Mouse (Mus musculus): ENCODE data around the gene Eif5b. TPM values are rescaled to one million over a fixed set of nuclear protein-coding genes. Genes with fewer than 3 reads are reported as not detected.
"Not testable (repeated sequence)": the region's sequence is repeated elsewhere in the genome, so short reads cannot be mapped to it uniquely, and the experiment has no call there.

Gene Eif5b
- total RNA-seq, 4 experiments from 2014 or later = 35.1 to 42.4 (median 41.3) TPM

DNA sequence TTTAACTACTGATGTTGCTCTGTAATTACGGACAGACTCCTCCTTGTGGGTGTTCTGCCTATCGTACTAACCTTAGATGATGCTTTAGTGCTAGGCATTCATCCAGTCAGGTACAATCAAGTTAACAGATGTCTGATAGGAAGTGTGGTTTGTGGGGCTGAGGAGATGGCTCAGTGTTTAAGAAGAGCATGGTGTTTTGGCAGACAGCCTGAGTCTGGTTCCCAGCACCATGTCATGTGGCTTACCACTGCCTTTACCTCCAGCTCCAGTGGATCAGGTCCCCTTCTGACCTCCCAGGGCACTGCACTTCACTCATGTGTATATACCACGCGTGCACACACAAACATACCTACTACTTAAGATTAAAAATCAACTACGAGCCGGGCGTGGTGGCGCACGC, 4.1 kb downstream of the Eif5b start:
- no peak for DNase-seq (ENCODE audit: low spot score in 2 of 2)

GRCm38 (mm10) chr1:38003046-38003445, 5.2 kb downstream of the Eif5b start:
- DNase-seq (ENCODE audit: low spot score in 2 of 2) = no peak

GRCm38 (mm10) chr1:38006741-38007140, 8.9 kb downstream of the Eif5b start:
- no peak for DNase-seq (ENCODE audit: low spot score in 2 of 2)

DNA sequence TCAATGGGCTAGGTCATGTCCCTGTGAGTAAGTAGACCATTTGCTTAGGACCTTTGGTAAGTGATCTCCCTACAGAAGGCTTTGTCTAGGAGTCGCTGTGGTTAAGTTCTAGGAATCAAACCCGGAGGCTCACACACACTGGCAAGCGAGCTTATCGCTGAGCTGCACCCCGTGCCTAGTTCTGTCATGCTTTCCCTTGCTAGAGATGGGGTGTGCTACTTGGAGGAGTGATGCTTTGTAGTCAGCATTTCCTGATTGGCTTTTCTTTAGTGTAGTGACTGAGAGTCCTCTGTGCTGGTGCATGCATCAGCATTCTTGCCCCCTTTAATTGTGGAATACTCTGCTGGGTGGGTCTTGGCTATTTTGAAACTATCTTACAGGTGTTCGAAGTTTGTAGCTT, 13.8 kb downstream of the Eif5b start:
- no peak for DNase-seq (ENCODE audit: low spot score in 2 of 2)

GRCm38 (mm10) chr1:38012104-38012503, 14.3 kb downstream of the Eif5b start:
- DNase-seq (ENCODE audit: low spot score in 2 of 2) = no peak

DNA sequence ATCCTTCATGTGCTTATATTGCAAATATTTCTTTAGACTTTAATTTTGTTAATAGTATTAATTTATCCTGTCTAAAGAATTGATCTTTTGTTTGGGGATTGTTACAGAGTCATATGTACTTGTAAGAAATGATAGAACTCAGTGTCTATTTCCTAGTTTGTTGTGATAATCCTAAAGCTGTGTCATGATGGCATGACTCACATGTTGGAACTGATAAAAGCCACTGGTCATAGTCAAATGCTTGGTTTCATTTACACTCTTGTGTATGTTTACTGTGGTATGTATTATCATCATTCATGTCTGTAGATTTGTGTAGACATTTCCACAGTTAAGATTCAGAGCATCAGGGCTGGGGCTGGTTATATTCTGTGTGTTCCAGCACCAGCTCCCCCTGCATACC, 14.7 kb downstream of the Eif5b start:
- no peak for DNase-seq (ENCODE audit: low spot score in 2 of 2)

DNA sequence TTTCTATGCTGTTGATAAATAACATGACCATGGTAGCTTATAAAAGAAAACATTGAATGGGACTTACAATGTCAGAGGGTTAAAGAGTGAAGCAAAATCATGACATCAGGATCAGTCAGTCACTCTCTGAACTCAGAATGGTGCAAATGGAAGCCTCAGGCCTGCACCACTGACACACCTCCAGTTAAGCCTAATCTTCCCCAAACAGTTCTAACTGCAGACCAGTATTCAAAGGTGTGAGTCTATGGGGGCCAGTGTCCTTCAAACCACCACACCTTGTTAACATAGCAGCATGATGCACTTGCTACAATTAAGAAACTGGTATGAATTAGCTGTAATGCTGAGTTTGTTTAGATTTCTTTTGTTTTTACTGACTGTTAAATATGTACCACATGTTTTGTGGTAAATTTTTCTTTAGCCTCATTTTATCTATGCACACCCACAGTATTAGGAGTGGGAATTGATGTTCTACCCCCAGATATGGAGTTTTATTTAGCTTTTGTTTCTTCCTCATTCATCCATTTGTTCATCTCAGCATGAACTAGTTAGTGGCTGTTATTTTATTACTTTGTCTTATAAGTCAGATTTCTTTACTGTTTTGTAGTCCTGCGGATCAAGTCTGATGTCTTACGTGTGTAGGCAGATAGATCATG, 16.9 kb downstream of the Eif5b start:
- no peak for DNase-seq (ENCODE audit: low spot score in 2 of 2)

- no peak for DNase-seq (ENCODE audit: low spot score in 2 of 2)
Observed at GRCm38 (mm10) chr1:38027301-38027700, 29.5 kb downstream of the Eif5b start.

DNA sequence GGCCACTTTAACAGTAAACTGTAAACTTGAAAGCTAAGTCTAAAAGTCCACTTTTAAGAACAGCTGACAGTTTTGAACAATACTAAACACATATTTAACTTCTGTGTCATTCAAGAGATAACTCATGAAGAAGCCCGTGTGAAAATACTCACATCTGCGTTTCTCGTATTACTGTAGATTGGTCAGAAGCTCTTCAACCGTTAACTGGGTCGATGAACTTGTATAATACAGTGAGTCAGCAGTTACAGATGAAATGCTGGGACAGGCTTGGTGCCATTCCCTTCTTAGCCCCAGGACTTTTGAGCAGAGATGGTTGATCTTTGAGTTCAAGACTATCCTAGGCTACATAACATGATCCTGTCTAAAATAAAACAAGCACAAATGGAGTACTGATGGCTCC, 33.6 kb downstream of the Eif5b start:
- no peak for DNase-seq (ENCODE audit: low spot score in 2 of 2)

GRCm38 (mm10) chr1:38035521-38035920, 37.7 kb downstream of the Eif5b start:
- no peak for DNase-seq (ENCODE audit: low spot score in 2 of 2)

DNA sequence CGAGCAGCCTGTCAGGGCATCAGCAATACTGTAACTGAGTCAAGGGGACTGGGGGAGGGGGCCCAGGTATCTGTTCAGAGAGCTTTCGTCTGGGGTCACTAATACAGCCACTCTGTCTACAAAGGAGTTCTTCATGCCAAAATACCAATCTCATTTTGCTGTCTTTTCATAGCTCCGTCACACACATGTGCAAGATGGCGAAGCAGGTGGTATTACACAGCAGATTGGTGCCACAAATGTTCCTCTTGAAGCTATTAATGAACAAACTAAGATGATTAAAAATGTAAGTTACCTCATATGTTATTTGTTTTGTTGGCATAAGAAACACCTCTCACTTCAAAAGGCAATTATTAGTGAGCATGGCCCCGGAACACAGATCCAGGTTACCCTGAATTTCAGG, 39.6 kb downstream of the Eif5b start:
- DNase-seq (ENCODE audit: low spot score in 2 of 2) = peak; percentile 39 to 56

DNA sequence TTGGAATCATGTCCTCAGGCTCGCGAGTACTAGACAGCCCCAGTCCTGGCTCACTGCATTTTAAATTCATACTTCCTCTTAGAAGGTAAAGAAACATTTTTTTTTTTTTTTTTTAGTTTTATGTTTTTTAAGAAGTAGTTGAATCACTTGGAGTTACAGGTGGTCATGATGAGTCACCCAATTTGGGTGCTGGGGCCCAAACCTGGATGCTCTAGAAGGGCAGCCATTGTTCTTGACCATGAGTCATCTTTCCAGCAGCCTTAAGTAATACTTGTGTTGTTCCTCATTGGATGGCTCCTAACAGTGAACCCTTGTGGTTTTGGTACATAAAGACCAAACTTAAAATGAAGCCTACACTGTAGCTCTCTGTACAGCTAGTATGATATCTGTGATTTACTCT, 41.1 kb downstream of the Eif5b start:
- DNase-seq (ENCODE audit: low spot score in 2 of 2) = no peak

DNA sequence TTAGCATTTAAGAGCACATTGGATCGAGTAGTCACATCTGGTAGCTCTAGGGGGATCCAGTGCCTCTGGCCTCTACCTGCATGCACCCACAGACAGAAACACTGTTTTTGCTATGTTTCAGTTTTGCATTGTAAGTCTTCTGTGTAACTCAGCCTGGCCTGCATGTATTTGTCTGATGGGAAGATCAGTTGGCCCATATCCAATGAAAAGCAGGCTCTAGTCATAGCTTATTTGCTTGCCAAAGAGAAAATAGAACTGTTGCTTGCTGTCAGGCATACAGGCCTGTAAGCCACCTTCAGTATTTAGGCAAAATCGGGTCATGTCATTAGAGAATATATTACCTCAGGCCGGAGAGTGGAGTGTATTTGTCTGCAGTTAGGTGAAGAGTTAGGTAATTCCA, 50.3 kb downstream of the Eif5b start:
- no peak for DNase-seq (ENCODE audit: low spot score in 2 of 2)

DNA sequence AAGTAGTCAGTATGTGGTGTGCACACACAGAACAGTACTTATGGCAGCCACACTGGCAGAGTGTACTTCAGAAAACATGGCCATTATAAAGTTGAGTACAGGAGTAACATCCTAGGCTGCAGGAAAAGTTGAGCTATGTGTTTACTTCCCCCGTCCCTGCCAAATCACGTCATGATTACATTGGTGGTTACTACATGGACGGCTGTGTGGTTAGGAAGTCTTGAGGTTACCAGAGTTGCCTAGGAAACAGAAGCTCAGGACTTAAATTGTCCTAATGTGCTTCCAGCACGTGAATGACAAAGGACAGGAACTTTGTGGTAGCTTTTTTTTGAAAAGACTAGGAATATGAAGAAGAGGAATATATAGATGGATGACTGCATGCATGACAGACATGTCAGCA, 51.8 kb downstream of the Eif5b start:
- DNase-seq (ENCODE audit: low spot score in 2 of 2) = no peak

DNA sequence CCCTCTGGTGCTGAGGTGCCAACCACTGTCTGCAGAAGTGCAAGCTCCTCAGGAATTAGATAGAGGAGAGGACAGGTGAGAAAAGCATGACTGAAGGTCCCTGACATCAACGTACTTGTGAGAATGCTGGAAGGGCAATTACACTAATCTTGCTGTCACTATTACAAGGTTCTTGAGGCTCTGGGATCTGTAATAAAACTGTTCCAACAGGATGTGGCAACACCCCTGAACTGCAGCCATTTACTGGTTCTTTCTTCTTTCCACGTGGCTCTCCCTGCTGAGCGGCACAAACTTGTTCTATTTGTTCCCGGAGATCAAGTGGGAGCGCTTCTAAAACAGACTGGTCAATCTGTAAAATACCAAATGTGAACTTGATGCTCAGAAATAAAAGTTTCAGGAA, 57.4 kb downstream of the Eif5b start:
- DNase-seq (ENCODE audit: low spot score in 2 of 2) = no peak

- no peak for DNase-seq (ENCODE audit: low spot score in 2 of 2)
Observed at GRCm38 (mm10) chr1:38058417-38058816, 60.6 kb downstream of the Eif5b start.

GRCm38 (mm10) chr1:38062156-38062555, 64.3 kb downstream of the Eif5b start:
- not testable (repeated sequence) for DNase-seq (ENCODE audit: low spot score in 2 of 2)

- no peak for DNase-seq (ENCODE audit: low spot score in 2 of 2)
Observed at GRCm38 (mm10) chr1:38067276-38067675, 69.5 kb downstream of the Eif5b start.

- no peak for DNase-seq (ENCODE audit: low spot score in 2 of 2)
Observed at GRCm38 (mm10) chr1:38071326-38071725, 73.5 kb downstream of the Eif5b start.

DNA sequence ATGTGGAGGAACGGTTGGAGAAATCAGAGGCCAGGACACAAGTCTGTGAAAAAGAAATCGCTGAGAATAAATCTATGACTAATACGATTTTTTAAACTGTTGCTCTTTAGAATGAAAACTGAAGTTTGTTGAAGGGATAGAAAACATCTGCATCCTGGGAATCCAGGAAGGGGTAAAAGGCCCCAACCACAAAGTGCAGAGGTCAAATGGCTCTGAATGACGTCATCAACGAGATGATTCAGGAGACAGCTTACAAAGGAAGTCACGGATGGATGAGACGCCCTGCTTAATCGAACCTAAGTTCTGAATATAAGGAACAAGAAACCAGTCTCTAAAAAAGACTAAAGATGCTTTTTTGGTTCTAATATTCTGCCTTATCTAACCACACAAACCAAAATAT, 83.5 kb downstream of the Eif5b start:
- DNase-seq (ENCODE audit: low spot score in 2 of 2) = no peak

DNA sequence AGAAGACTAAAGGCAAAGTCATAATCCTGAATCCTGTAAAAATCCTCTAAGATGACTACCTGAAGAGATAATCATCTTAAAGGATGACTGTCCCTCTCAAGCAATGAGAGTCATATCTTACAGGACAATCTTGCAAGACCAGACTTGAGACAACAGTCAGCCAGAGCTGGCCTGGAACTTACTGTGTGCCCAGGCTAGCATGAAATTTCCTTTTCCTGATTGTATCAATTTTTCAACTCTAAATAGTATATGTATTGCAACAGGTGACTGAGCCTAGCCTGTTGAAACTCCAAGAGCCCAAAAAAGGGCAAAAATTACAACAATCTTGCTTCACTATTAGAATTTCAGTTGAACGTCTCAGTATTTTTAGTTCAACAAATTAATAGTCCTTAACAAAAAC, 105.4 kb downstream of the Eif5b start:
- no peak for DNase-seq (ENCODE audit: low spot score in 2 of 2)

GRCm38 (mm10) chr1:38103813-38104212, 106.0 kb downstream of the Eif5b start:
- DNase-seq (ENCODE audit: low spot score in 2 of 2) = no peak
